Mouse (Mus musculus) common myeloid progenitor, adult 5-6 weeks (primary cell): Measurements from ENCODE around the gene Layn. TPM values are rescaled to one million over a fixed set of nuclear protein-coding genes. Genes with fewer than 3 reads are reported as not detected.

Experiments used
- total RNA-seq: library from RNA; stranded (forward); fragments of 200-1000, 187-1606 nt; gene quantifications from 2 replicates; pipeline ENCODE4 v1.2.3, GENCODE M21; 2017

Gene Layn
- total RNA-seq, 1 experiment from 2014 or later = 18.3 TPM

Other genes with a start within 250 kb of the Layn start
- gene Ppp2r1b, start 231.8 kb downstream of the Layn start, total RNA-seq = 66.6 and 66.9 TPM in 2 replicates
- gene Sik2, start 68.0 kb downstream of the Layn start, total RNA-seq = 15.7 and 22.1 TPM in 2 replicates
- gene Btg4, start 16.2 kb downstream of the Layn start, total RNA-seq = not detected in 2 replicates
- not detected in 2 replicates for gene 4833427G06Rik, start 25.0 kb upstream of the Layn start, total RNA-seq
- 0.05 and 0.18 TPM in 2 replicates for gene Gm32742, start 88.4 kb upstream of the Layn start, total RNA-seq
- gene Pou2af1, start 136.6 kb upstream of the Layn start, total RNA-seq = not detected in 2 replicates
- gene Colca2, start 201.5 kb upstream of the Layn start, total RNA-seq = 2.1 TPM in 1 of 2 replicates, not detected in the other